Mouse (Mus musculus): Measurements from ENCODE around the gene Itga4.
A peak's percentile ranks its signal among the peaks of the same experiment; 100 is the strongest.

Gene Itga4

GRCm38 (mm10) chr2:79267181-79267580, 12.0 kb downstream of the Itga4 start:
- no peak for DNase-seq

GRCm38 (mm10) chr2:79268863-79269262, 13.6 kb downstream of the Itga4 start:
- no peak for DNase-seq

- no peak for DNase-seq
Observed at GRCm38 (mm10) chr2:79270034-79270535, 14.9 kb downstream of the Itga4 start.

GRCm38 (mm10) chr2:79271838-79272237, 16.6 kb downstream of the Itga4 start:
- DNase-seq = no peak

GRCm38 (mm10) chr2:79278581-79278980, 23.4 kb downstream of the Itga4 start:
- no peak for DNase-seq

GRCm38 (mm10) chr2:79284206-79284605, 29.0 kb downstream of the Itga4 start:
- DNase-seq = no peak

GRCm38 (mm10) chr2:79290149-79290548, 34.9 kb downstream of the Itga4 start:
- DNase-seq = no peak

GRCm38 (mm10) chr2:79291922-79292321, 36.7 kb downstream of the Itga4 start:
- no peak for DNase-seq

- no peak for DNase-seq
Observed at GRCm38 (mm10) chr2:79292431-79292830, 37.2 kb downstream of the Itga4 start.

GRCm38 (mm10) chr2:79302398-79302797, 47.2 kb downstream of the Itga4 start:
- DNase-seq = no peak

- no peak for DNase-seq
Observed at GRCm38 (mm10) chr2:79307549-79307948, 52.3 kb downstream of the Itga4 start.

GRCm38 (mm10) chr2:79309454-79310118, 54.4 kb downstream of the Itga4 start:
- no peak for DNase-seq

GRCm38 (mm10) chr2:79312499-79312898, 57.3 kb downstream of the Itga4 start:
- DNase-seq = no peak

- DNase-seq = no peak
Observed at GRCm38 (mm10) chr2:79315108-79315507, 59.9 kb downstream of the Itga4 start.

GRCm38 (mm10) chr2:79316182-79316880, 61.1 kb downstream of the Itga4 start:
- DNase-seq = no peak

GRCm38 (mm10) chr2:79328079-79328478, 72.9 kb downstream of the Itga4 start:
- no peak for DNase-seq

GRCm38 (mm10) chr2:79334661-79335060, 79.4 kb downstream of the Itga4 start:
- no peak for DNase-seq

GRCm38 (mm10) chr2:79336141-79336540, 80.9 kb downstream of the Itga4 start:
- peak; percentile 8 for DNase-seq

GRCm38 (mm10) chr2:79339003-79339402, 83.8 kb downstream of the Itga4 start:
- no peak for DNase-seq

- DNase-seq = no peak
Observed at GRCm38 (mm10) chr2:79343115-79343514, 87.9 kb downstream of the Itga4 start.

- DNase-seq = no peak
Observed at GRCm38 (mm10) chr2:79351179-79352099, 96.2 kb downstream of the Itga4 start.

GRCm38 (mm10) chr2:79352100-79352802, 97.0 kb downstream of the Itga4 start:
- DNase-seq = no peak

- no peak for DNase-seq
Observed at GRCm38 (mm10) chr2:79354773-79355172, 99.5 kb downstream of the Itga4 start.
